Mouse (Mus musculus): ENCODE data around the gene Uaca.

- no peak for TF ChIP-seq POLR2A (IDR thresholded peaks at IDR 0.05; ENCODE audit: low read depth, low read length)
- no peak for TF ChIP-seq CTCF (IDR thresholded peaks at IDR 0.05; ENCODE audit: extremely low read depth, insufficient read depth, insufficient read length, insufficient replicate concordance)
Measured at GRCm38 (mm10) chr9:60832233-60832632, 37.9 kb downstream of the Uaca start.
